Mouse (Mus musculus): ENCODE data around the gene Hdgfl2.

Hdgfl2 gene

GRCm38 (mm10) chr17:56131136-56131535 is 51.7 kb downstream of the Hdgfl2 start:
- DNase-seq (ENCODE audit: low read depth): no peak

- DNase-seq (ENCODE audit: low read depth): peak; percentile 85
Observed at GRCm38 (mm10) chr17:56131814-56132213, 52.4 kb downstream of the Hdgfl2 start.

GRCm38 (mm10) chr17:56132661-56133060 is 53.2 kb downstream of the Hdgfl2 start:
- DNase-seq (ENCODE audit: low read depth): peak; percentile 80

- peak; percentile 49 for DNase-seq (ENCODE audit: low read depth)
Observed at GRCm38 (mm10) chr17:56133457-56134363, 54.3 kb downstream of the Hdgfl2 start.

GRCm38 (mm10) chr17:56134463-56134971 is 55.1 kb downstream of the Hdgfl2 start:
- peak; percentile 82 for DNase-seq (ENCODE audit: low read depth)

- no peak for DNase-seq (ENCODE audit: low read depth)
Observed at GRCm38 (mm10) chr17:56136558-56136957, 57.1 kb downstream of the Hdgfl2 start.

GRCm38 (mm10) chr17:56137839-56138613 is 58.6 kb downstream of the Hdgfl2 start:
- peak; percentile 34 for DNase-seq (ENCODE audit: low read depth)

GRCm38 (mm10) chr17:56139355-56139754 is 59.9 kb downstream of the Hdgfl2 start:
- DNase-seq (ENCODE audit: low read depth): no peak

- no peak for DNase-seq (ENCODE audit: low read depth)
Observed at GRCm38 (mm10) chr17:56139858-56140595, 60.6 kb downstream of the Hdgfl2 start, which contains the start of gene Sema6b. Sema6b (minus strand) TSS chr17:56140343.

GRCm38 (mm10) chr17:56141702-56142605 is 62.5 kb downstream of the Hdgfl2 start:
- no peak for DNase-seq (ENCODE audit: low read depth)

- no peak for DNase-seq (ENCODE audit: low read depth)
Observed at GRCm38 (mm10) chr17:56144546-56144945, 65.1 kb downstream of the Hdgfl2 start.

- DNase-seq (ENCODE audit: low read depth): no peak
Observed at GRCm38 (mm10) chr17:56146131-56146530, 66.7 kb downstream of the Hdgfl2 start.

- DNase-seq (ENCODE audit: low read depth): no peak
Observed at GRCm38 (mm10) chr17:56147420-56147819, 68.0 kb downstream of the Hdgfl2 start.

GRCm38 (mm10) chr17:56148280-56148679 is 68.8 kb downstream of the Hdgfl2 start:
- no peak for DNase-seq (ENCODE audit: low read depth)

- DNase-seq (ENCODE audit: low read depth): no peak
Observed at GRCm38 (mm10) chr17:56148790-56149618, 69.6 kb downstream of the Hdgfl2 start.

- DNase-seq (ENCODE audit: low read depth): no peak
Observed at GRCm38 (mm10) chr17:56149897-56150296, 70.5 kb downstream of the Hdgfl2 start.

All from NIH3T3 (cell line).